Mouse (Mus musculus): Measurements from ENCODE around the gene Dapk3.

GRCm38 (mm10) chr10:81141455-81142210 lies 41.2 kb upstream of the Dapk3 start:
- TF ChIP-seq CTCF (IDR thresholded peaks at IDR 0.05; ENCODE audit: low read depth, low read length) (no peak), GATA1 (IDR thresholded peaks at IDR 0.05; ENCODE audit: borderline replicate concordance, low read length) (no peak), GATA2 (IDR thresholded peaks at IDR 0.05; ENCODE audit: borderline replicate concordance, low read depth, low read length) (no peak), TAL1 (conservative IDR thresholded peaks at IDR 0.05; ENCODE audit: low read depth, low read length) (no peak), POLR2AphosphoS5 (IDR thresholded peaks at IDR 0.05; ENCODE audit: insufficient replicate concordance, low read depth, low read length) (no peak)

Measured in G1E (cell line).